Mouse (Mus musculus): ENCODE measurements around the gene Flrt1.
"Not testable (repeated sequence)": the region's sequence is repeated elsewhere in the genome, so short reads cannot be mapped to it uniquely, and the experiment has no call there.

The Flrt1 gene

DNA sequence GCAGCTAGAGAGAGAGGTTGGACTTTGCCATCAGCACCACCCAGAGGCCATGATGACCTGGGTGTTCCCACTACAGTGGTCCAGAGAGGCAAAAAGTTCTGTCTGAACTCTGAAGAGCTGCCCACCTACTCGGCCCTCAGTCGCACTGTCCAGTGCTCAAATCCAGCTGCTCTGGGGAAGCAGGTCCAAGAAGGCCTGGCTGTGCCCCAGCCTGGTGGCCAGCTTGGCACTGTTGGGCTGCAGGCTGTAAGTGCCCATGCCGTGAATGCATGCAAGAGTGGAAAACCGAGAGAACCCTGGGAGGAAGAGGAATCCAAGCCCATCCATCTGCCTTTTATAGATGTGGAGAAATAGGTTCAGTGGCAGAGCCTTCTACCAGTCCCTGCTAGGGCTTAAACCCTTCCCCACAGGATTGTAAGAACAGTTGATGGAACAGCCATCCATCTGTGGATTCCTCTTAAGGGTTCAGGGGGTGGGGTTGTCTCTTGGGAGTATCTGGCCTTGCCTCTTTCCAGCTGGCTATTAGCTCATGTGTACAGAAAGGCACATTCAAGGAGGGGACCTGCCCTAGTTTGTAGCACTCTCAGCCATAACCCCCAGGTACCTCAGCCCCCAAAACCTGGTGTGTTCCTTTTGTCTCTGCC lies 2.1 kb downstream of the Flrt1 start:
- no peak for DNase-seq (ENCODE audit: low spot score in 2 of 2)

DNA sequence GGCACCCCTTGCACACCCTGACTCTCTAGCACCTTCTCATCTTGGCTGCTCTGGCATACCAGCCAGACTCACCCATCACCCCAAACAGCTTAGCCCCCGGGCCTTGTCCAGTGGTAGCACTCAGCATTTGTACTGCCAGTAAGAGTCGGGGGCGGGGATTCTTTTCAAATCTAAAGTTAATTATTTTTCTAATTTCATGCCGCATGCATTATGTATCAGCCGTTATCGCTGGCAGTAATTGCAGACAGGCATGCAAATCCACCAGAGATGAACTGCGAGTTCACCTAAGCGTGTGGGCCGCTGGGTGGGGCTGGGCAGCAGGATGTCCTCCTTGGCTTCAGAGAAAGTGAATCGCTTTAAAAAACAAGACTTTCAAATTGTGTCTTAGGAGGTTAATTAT lies 3.5 kb downstream of the Flrt1 start:
- DNase-seq (ENCODE audit: low spot score in 2 of 2): no peak

DNA sequence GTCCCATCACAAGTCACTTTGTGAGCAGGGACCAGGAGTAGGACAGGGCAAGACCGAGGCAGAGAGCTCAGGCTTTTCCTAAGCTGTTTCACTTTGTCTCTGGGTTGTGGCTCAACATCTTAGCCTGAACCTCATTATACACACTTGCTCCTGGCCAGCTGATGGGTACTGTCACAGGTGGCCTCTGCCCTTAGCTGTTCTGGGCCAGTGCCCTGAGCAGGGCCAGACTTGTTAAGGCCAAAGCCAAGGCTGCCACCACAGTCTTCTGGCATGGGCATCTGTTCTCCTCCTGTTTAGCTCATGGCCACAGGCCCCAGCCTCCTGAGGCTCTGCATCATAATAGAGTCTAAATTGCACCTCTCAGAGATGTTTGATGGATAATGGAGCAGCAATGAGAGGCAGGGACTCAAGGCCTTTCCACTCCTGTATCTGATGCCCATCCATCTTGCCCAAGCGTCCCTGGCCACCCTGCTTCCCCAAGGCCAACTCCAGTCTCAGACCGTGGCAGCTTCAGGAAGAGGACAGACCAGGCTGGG lies 5.8 kb downstream of the Flrt1 start:
- DNase-seq (ENCODE audit: low spot score in 2 of 2): no peak

DNA sequence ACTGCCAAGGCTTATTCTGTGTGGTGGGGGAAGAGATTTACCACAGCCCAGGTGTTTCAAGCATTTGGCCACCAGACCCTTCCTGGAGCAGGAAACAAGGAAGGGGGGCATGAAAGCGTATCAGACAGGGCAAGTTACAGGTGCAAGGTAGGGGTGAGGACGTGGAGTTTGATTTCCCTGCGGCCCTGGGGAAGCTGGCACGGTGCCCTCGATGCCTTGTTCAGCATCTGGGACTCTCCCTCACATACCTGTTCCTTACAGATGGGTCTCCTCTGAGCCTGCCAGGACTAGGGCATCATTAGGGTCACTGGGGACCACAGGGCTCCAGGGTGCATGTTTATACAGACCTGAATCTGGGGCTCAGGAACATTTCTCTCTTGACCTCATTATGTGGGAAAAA lies 12.8 kb downstream of the Flrt1 start:
- no peak for DNase-seq (ENCODE audit: low spot score in 2 of 2)

DNA sequence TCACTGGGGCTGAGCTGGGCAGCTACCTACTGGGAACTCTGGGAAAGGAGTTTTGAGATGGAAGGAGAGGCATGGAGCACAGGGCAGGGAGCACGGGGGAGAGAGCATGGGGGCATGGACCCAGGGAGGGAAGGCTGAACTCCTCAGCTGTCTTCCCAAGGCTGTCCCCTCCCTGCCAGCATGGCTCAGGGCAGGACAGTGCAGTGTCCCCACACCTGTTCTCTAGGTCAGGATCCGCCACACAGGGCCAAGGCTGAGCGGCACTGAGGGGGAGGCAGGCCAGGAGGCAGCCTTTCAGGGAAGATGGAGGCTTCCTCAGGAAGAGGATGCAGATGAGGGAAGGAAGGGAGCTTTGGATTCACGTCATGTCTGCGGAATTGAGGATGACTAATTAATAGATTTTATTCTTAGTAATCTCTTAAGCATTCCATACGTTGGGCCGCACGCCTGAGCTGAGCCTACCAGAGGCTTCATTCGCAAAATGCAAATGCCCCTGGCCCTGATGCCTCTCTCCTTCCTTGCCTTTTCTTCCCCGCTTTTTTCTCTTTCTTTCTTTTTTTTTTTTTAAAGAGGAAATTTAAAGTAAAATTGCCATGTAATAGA lies 14.0 kb downstream of the Flrt1 start:
- DNase-seq (ENCODE audit: low spot score in 2 of 2): no peak

DNA sequence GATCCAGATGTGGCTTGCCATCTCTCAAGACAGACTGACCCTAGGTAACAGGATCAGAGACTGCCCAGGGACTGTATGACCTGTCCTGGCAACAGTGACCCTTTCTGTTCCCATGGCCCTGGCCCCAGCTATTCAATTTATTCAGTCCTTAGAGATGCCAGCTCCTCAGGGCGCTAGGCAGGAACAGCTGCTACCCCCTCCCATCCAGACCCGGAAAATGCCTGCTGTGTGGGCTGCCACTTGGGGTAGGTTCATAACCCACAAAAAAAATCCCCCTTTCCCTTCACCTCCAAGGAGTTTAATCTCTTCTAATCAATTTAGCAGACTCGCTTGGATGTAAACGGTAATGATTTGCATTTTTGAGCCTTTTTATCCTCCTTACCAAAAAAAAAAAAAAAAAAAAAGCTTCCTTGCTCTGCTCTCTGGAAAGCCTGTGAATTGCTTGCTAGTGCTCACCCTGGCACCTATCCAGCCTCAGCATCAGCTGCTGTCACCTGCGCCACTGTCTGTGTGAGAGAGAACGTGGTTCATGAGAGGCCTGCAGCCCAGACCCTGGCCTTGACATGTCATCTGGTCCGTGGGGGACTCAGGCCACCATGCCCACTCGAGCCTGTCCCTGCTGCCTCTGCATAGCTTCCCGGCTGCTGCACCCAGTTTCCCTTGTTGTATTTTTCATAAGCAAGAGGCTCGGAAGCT lies 15.0 kb downstream of the Flrt1 start:
- DNase-seq (ENCODE audit: low spot score in 2 of 2): no peak

DNA sequence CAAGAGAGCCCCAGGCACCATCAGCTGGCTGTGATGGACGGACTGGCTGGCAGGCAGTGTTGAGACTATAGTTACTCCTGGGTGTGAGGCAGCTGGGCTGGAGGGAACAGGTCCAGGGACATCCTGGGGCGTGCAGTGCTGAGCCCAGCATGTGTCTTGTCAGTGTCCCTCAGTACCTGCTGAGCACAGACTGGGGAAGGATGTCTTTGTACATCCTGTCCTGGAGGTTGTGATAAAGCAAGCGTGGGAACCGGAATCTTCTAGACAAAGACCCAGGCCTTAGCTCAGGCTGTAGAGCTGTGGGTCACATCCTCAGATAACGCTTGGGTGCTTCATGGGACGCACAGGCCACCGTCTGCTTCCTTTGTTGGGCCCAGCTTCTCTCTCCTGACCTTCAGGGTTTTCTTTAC lies 15.7 kb downstream of the Flrt1 start:
- no peak for DNase-seq (ENCODE audit: low spot score in 2 of 2)

DNA sequence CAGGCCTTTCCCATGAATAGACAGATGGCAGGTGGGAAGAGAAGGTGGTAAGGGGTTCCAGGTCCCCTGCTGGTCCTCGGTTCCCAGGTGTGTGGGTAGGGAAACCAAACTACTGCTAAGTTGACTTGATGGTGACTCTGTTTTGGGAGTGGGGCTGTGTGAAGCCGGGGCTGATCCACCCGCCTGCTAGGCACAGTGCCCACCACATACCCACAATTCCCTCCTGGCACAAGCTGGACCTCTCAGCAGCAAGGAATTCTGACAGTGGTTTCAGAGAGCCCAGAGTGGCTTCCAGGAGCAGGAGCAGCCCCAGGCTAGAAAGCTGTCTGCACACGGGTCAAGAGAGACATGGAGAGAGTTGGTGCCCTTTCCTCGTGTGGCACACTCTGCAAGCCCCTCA lies 16.5 kb downstream of the Flrt1 start:
- DNase-seq (ENCODE audit: low spot score in 2 of 2): no peak

DNA sequence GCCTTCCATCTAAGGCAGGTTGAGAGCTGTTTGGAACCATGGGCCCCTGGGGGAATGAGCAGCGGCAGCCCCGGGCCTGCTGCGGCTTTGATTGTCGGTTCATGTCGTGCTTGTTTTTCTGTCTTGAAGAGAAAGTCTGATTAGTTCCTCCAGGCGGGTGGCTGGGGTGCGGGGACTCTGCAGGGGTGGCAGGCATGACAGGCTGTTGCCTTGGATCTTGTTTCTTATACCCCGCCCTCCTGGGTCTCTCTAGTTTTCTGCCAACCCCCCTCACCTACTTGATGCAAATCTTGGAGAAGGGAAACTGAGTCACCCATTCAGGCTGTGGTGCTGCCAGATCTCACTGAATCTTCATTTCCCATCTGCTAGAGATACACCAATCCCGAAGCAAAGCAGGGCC lies 17.0 kb downstream of the Flrt1 start:
- DNase-seq (ENCODE audit: low spot score in 2 of 2): no peak

DNA sequence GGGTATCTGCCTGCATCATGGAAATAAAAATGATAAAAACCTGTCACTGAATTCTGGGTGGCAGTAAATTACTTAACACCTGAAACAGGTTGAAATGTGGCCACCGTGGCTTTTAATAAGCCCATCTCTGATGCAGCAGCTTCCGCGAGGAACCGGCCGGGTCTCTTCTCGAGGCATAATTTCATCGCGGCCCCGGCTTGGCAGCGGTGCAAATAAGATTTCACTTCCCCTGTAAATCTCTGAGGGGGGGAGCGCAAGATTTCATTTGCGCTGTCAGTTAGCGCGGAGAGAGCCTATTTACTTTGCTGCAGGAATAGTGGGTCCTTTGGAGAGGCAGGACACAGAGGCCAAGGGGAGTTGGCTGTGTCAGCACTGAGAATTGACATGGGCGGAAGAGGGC lies 20.8 kb downstream of the Flrt1 start:
- DNase-seq (ENCODE audit: low spot score in 2 of 2): no peak

DNA sequence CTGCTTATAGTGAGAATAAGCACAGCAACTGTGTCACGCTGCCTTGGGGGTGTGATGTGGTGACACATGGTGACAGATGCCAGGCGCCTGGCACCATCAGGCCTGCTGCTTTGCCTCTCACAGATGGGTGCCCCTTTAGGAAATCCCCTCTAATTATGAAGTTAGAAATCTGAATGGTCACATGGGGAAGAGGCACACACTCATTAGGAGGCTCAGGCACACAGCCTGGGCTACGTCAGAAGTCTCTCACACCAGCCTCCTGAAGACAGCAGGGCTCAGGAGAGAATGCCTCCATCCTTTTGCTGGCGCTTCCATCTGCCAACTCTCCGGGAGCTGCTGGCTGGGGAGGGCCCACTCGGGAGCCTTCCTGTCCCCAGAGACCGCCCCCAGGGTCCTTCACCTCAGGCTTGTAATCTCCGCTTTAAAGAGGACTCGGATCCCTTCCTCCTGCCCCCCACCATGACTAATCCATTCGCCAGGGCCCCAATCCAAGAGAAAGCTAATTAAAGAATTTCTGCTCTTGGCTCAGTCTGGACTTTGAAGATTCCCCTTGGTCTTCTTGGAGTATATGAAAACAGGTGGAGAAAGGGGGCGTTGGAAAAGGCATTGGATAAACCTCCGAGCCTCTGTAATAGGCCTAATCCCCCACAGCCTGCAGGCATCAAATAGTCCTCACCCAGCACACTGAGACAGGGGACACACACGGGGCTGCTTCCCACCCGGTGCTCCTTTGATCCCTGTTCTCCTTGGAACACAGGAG lies 22.3 kb downstream of the Flrt1 start:
- DNase-seq (ENCODE audit: low spot score in 2 of 2): no peak

DNA sequence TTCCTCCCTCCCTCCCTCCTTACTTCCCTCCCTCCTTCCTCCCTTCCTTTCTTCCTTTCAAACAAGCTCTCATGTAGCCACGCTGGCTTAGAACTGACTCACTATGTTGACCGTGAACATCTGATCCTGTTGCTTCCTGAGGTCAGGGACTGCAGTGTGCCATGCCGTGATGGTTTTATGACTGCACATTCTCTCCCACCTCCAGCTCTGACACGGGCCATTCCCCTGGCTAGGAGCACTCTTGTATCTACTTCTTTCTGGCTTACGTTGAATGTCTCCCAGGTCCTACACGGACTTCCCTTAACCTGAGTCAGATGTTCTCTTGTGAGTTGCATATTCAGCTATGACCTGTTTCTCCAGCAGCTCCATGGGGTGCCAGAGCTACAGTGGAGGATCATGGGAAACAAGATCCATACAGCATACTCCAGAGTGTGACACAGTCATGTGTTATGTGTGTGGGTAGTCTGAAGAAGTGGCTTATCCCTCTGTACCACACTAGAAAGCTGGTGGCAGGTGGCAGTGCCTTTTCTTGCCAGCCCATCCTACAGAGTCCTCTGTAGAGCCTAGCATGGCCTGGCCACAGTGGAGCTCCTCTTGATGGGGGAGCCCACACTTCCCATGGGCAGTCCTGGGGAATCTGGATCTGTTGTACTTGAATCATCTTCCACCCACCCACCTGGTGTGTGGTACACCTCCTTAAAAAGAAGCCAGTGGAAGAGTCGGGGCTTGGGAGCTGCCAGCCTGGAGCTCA lies 23.8 kb downstream of the Flrt1 start:
- DNase-seq (ENCODE audit: low spot score in 2 of 2): no peak

DNA sequence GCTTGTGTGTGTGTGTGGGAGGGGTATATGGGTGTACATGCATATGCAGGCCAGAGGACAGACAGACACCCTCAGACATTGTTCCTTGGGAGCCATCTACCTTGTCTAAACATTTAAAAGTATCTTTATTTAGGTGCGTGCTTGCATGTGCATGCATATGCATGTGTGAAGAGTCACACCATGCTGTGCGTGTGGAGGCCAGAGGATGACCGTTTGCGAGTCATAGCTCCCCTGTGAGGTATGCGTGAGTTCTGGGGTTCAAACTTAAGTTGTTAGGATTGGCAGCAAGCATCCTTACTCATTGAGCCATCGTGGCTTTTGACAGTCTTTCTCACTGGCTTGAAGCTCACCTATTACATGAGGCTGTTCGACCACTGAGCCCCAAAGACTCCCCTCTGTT lies 27.3 kb downstream of the Flrt1 start:
- DNase-seq (ENCODE audit: low spot score in 2 of 2): no peak

DNA sequence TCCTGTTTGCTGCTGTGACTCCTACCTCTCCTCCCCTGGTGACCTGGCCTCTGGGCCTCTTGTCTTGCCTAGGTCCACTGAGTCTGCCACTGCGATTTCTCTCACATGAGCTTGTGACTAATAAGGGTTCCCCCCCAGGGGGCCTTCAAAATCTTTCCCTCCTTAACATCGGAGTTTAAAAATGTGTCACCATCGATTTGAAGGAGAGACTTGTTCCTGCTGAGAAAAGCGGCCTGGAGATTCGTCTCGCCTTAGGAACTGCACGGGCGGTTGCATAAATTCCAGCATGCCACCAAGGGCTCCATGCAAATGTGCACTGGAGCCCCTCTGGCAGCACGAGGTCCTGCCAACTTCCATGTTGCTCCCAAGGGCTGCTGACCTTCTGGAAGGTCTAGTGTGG lies 27.9 kb downstream of the Flrt1 start:
- DNase-seq (ENCODE audit: low spot score in 2 of 2): no peak

DNA sequence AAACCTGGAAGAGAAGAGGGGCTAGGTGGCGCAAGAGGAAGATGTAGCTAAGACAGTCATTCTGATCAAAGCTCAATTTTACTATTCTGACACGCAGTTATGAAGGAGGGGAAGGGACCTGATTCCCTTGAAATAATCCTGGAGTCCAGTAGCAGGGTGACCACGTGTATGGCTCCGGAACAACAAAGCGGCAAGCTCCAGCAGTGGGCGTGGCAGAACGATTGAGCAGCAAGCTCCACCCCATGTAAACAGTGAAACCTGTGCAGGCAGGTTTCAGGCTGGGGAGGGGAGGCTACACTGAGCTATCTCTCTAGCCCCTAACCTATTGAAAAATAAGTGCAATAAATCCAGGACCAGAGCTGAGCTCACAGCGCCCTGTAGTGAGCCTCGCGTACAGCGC lies 30.2 kb downstream of the Flrt1 start:
- not testable (repeated sequence) for DNase-seq (ENCODE audit: low spot score in 2 of 2)

DNA sequence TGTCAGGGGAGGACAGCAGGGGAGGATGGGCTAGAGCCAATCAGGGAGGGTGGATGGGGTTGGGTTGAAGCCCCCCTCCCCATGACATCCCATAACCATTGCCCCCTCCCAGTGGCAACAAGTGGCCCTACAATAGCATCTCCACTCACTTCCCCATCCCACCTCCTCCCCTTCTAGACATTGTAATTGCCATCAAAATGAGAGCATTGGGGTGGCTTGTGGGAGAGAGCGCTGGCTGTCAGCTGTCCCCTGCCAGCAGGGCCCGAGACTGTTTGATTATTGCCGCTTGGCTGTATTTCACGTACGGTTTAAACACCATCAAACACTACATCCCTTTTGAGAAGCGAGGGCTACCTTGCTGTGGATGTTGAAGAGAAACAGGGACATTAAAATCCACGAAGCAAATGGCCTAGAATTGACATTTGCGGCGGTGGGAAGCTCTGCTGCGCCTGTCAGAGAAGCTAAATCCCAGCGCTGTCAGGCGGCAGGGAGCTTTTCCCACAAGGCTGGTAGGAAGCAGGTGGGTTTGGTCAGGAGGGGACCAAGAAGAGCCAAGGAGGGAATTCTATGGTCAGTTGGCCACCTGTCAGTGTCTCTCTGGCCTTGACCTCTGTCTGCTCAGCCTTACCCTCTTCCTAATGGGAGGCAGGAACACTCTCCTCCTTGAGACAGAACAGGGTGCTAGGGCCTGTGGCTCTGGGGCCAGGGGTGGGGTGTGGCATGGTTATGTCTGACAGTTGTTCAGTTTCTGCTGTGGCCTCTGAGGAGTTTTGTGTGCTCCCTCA lies 31.3 kb downstream of the Flrt1 start:
- no peak for DNase-seq (ENCODE audit: low spot score in 2 of 2)

DNA sequence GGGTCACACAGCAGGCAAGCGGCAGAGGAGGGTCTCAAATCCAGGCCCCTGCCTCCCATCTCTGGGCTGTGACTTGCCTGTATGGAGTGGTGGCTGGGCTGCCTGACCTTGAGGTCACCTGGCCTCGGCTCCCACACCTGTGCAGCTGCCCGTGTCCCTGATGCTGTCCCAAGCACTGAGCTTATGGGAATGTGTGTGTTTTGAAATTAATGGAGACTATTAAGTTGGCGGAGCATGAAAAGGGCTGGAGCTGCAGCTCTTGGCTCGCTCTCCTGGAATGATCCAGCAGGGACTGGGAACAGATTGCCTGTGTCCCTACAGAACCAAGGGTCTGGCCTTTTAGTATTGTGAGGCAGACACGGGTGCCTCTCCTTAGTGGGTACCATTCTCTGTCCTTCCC lies 33.3 kb downstream of the Flrt1 start:
- no peak for DNase-seq (ENCODE audit: low spot score in 2 of 2)

DNA sequence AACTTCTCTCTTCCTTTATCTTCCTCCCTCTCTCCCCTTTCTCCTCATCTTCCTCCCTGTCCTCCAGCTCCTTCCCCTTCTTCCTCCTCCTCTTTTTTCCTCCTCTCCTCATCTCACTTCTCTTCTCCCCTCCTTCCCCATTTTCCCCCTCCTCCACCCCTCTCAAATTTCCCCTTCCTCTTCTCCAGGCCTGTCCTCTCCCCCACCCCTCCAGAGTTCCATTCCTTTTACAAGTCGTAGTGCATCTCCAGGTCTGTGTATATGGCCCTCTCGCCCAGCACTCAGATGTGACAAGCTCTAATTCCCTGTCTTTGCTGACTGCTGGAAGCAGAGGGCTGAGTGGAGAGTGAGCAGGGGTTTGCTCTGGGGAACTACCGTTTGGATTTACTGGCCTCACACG lies 34.8 kb downstream of the Flrt1 start:
- DNase-seq (ENCODE audit: low spot score in 2 of 2): no peak

DNA sequence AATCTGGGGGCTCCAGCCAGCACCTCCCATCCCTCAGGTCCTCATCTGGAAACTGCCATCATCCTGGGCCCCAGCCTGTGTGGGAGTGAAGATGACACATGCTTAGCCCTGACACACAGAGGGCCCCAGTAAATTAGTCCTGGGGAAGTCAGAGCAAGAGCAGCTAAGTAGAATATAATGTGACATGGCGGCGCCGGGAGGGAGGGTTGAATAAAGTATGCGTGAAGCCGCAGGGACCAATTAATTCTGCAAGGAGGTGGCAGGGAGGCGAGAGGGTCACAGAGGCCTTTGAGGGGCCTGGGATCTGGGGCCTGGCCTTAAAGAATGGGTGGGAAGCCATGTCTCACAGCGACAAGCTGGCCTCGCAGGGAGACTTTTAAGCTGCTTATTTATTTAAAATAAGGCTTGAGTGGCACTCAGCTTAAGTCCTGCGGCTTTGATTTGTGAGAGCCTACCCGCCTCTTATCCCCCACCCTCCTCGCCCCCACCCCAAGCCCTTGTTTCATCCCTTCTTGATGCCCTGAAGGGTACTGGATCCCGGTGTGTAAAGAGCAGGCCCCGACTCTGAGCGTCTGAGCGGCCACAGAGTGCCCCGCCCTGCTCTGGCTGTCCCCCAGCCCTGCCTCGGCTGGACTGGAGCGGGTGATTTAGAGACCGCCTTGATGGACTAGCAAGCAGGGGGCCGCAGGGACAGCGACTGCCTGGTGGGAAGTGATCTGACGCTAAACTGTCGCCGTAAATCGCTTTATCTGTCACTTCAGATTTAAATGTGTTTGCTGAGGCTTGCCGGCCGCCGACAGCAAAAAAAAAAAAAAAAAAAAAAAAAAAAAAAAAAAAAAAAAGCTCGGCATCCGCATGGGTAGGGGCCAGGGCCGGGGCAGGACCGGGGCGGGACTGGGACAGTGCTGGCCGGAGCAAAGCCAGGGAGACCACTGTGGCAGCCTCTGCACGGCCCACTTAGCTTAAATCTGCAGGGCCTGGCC lies 35.5 kb downstream of the Flrt1 start:
- no peak for DNase-seq (ENCODE audit: low spot score in 2 of 2)

All from spleen, postnatal 14 days (tissue).